Mouse (Mus musculus) embryonic facial prominence, embryonic 15.5 days (tissue): ENCODE measurements around the gene Timmdc1. TPM values are rescaled to one million over a fixed set of nuclear protein-coding genes. Genes with fewer than 3 reads are reported as not detected.
"Not testable (repeated sequence)": the region's sequence is repeated elsewhere in the genome, so short reads cannot be mapped to it uniquely, and the experiment has no call there.

ENCODE experiments used
- ATAC-seq: fragments of 200-750 bp; cut with Nextera tagmentation; 2 replicates; pipeline ENCODE4 v1.8.0; 2017; ENCODE audit warnings: low read depth, moderate TSS enrichment; ENCODE audit not compliant: insufficient number of reproducible peaks, low FRiP score, low TSS enrichment
- H3K27ac ChIP-seq: fragments of 300-500 bp; sonication (generic); replicated peaks from 2 replicates; pipeline ENCODE4 v1.5.1; 2015; ENCODE audit warnings: mild to moderate bottlenecking, inconsistent platforms
- H3K27me3 ChIP-seq: fragments of 300-500 bp; sonication (generic); 2 replicates; pipeline ENCODE4 v1.6.1; 2015; ENCODE audit warnings: inconsistent platforms
- H3K36me3 ChIP-seq: fragments of 300-500 bp; sonication (generic); 2 replicates; pipeline ENCODE4 v1.6.1; 2015; ENCODE audit warnings: mild to moderate bottlenecking, inconsistent platforms
- H3K4me1 ChIP-seq: fragments of 300-500 bp; sonication (generic); 2 replicates; pipeline ENCODE4 v1.6.1; 2015; ENCODE audit warnings: inconsistent platforms
- H3K4me2 ChIP-seq: fragments of 300-500 bp; sonication (generic); replicated peaks from 2 replicates; pipeline ENCODE4 v1.6.1; 2015; ENCODE audit warnings: mild to moderate bottlenecking, inconsistent platforms
- H3K4me3 ChIP-seq: fragments of 300-500 bp; sonication (generic); replicated peaks from 2 replicates; pipeline ENCODE4 v1.5.1; 2015; ENCODE audit warnings: mild to moderate bottlenecking, inconsistent platforms
- H3K9ac ChIP-seq: fragments of 300-500 bp; sonication (generic); 2 replicates; pipeline ENCODE4 v1.6.1; 2015; ENCODE audit warnings: inconsistent platforms
- H3K9me3 ChIP-seq: fragments of 300-500 bp; sonication (generic); replicated peaks from 2 replicates; pipeline ENCODE4 v1.6.1; 2016; ENCODE audit warnings: inconsistent platforms
- WGBS: fragments of 180-500 bp; shearing (Covaris S2); methylation state at CpG from one replicate; pipeline ENCODE4 v1.1.7; 2015; 5-methylcytosine and 5-hydroxymethylcytosine counted together
- polyA plus RNA-seq: library from polyadenylated mRNA; unstranded; fragments of >200 nt; fragmentation: Nextera tagmentation; extraction: Ambion mirVana; gene quantifications from 2 replicates; pipeline ENCODE4 v1.2.1, GENCODE M21; 2015

The Timmdc1 gene
- polyA plus RNA-seq, 1 experiment from 2014 or later = 29.9 TPM

DNA sequence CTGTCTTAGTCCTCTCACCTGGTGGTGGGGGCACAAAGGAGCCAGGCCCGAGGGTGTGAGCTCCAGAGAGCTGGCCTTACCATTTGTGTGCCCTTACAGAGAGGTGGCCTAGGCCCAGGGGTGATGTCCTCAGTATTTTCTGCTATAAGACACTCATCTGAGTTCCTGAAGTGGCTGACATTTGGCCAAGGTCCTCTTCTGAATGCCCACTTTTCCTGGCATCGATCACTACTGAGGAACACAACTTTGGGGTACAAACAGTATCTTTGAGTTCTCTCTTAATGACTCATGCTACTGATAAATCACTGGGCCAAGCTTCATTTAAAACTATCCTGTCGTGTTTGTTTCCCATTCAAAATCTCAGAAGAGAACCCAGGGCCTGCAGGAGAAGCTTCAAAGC is 29.9 kb downstream of the Timmdc1 start:
- no peak for ATAC-seq
- no peaks in the 10 kb centered on the region for H3K9me3 ChIP-seq
- WGBS = 74% methylated on average over 3 of the region's 3 CpGs
- no peaks in the 10 kb centered on the region for H3K27me3 ChIP-seq
- H3K4me2 ChIP-seq = no peak overlapping the region
- H3K4me1 ChIP-seq = no peaks in the 10 kb centered on the region
- H3K36me3 ChIP-seq = peaks cover 9% of the 10 kb centered on the region
- H3K27ac ChIP-seq = no peak overlapping the region
- H3K4me3 ChIP-seq = no peak overlapping the region
- H3K9ac ChIP-seq = no peak overlapping the region

DNA sequence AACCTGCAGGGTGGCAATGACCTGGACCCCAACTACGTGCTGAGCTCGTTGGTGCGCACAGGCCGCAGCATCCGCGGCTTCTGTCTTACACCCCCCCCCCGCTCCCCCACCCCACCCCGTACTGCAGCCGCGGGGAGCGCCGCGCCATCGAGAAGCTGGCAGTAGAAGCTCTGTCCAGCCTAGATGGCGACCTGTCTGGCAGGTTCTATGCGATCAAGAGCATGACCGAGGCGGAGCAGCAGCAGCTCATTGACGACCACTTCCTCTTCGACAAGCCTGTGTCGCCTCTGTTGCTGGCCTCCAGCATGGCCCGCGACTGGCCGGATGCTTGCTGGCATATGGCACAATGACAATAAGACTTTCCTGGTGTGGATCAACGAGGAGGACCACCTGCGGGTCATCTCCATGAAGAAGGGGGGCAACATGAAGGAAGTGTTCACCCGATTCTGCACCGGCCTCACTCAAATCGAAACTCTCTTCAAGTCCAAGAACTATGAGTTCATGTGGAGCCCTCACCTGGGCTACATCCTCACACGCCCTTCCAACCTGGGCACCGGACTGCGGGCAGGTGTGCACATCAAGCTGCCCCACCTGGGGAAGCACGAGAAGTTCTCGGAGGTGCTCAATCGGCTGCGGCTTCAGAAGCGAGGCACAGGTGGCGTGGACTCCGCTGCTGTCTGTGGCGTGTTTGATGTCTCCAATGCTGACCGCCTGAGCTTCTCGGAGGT is 38.7 kb downstream of the Timmdc1 start:
- Histone ChIP-seq H3K9ac (peak overlapping the region; percentile 9; the same call in 1 of the 2 replicates), H3K27ac (no peak overlapping the region), H3K36me3 (no peaks in the 10 kb centered on the region), H3K4me1 (no peaks in the 10 kb centered on the region), H3K4me2 (peak overlapping the region; percentile 56), H3K9me3 (no peaks in the 10 kb centered on the region), H3K4me3 (peak overlapping the region; percentile 33), H3K27me3 (0 out of 2 replicates have a peak, but pooled peaks cover 14% of the 10 kb centered on the region)
- no peak for ATAC-seq
- 29% methylated on average over 42 of the region's 42 CpGs for WGBS

GRCm38 (mm10) chr16:38482780-38483562 is 39.5 kb downstream of the Timmdc1 start:
- Histone ChIP-seq H3K9ac (peak overlapping the region; percentile 9; the same call in 1 of the 2 replicates), H3K4me2 (peak overlapping the region; percentile 56), H3K4me3 (peak overlapping the region; percentile 33), H3K27ac (no peak overlapping the region), H3K4me1 (no peaks in the 10 kb centered on the region), H3K36me3 (no peaks in the 10 kb centered on the region), H3K27me3 (0 out of 2 replicates have a peak, but pooled peaks cover 14% of the 10 kb centered on the region), H3K9me3 (no peaks in the 10 kb centered on the region)
- ATAC-seq = no peak
- WGBS = 23% methylated on average over 32 of the region's 32 CpGs

GRCm38 (mm10) chr16:38481327-38481726 is 41.1 kb downstream of the Timmdc1 start:
- Histone ChIP-seq H3K4me1 (peaks cover 8% of the 10 kb centered on the region), H3K9me3 (no peaks in the 10 kb centered on the region), H3K4me2 (no peak overlapping the region), H3K36me3 (no peaks in the 10 kb centered on the region), H3K27ac (no peak overlapping the region), H3K9ac (no peak overlapping the region), H3K27me3 (0 out of 2 replicates have a peak, but pooled peaks cover 14% of the 10 kb centered on the region), H3K4me3 (no peak overlapping the region)
- no peak for ATAC-seq
- 75% methylated on average over 4 of the region's 4 CpGs for WGBS

GRCm38 (mm10) chr16:38478296-38478695 is 44.2 kb downstream of the Timmdc1 start:
- Histone ChIP-seq H3K36me3 (no peaks in the 10 kb centered on the region), H3K27ac (no peak overlapping the region), H3K4me2 (no peak overlapping the region), H3K9ac (no peak overlapping the region), H3K4me3 (no peak overlapping the region), H3K9me3 (no peaks in the 10 kb centered on the region), H3K27me3 (0 out of 2 replicates have a peak, but pooled peaks cover 8% of the 10 kb centered on the region), H3K4me1 (peaks cover 8% of the 10 kb centered on the region)
- WGBS = 95% methylated on average over 3 of the region's 3 CpGs
- no peak for ATAC-seq

DNA sequence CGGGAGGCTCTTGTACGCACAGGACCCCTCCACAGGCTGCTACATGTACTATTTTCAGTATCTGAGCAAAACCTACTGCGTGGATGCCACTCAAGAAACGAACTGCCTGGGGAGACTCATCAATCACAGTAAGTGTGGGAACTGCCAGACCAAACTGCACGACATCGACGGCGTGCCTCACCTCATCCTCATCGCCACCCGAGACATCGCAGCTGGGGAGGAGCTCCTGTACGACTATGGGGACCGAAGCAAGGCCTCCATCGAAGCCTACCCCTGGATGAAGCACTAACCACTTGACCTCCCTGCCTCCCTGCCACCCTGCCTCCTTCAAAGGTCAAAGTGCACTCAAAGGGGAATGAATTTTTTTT is 45.2 kb downstream of the Timmdc1 start:
- H3K36me3 ChIP-seq, ATAC-seq, H3K27me3 ChIP-seq, H3K9me3 ChIP-seq, H3K4me1 ChIP-seq, H3K9ac ChIP-seq, H3K27ac ChIP-seq: not testable (repeated sequence)
- Histone ChIP-seq H3K4me3 (peak overlapping the region; percentile 42), H3K4me2 (peak overlapping the region; percentile 77)
- 37% methylated on average over 14 of the region's 14 CpGs for WGBS

GRCm38 (mm10) chr16:38476312-38477240 is 45.9 kb downstream of the Timmdc1 start:
- 0 out of 2 replicates have a peak, but pooled peaks cover 3% of the 10 kb centered on the region for H3K27me3 ChIP-seq
- ATAC-seq = no peak
- H3K9ac ChIP-seq = peak overlapping the region; percentile 26; the same call in 1 of the 2 replicates
- peak overlapping the region; percentile 77 for H3K4me2 ChIP-seq
- peak overlapping the region; percentile 42 for H3K4me3 ChIP-seq
- 6% methylated on average over 34 of the region's 34 CpGs for WGBS
- peak overlapping the region; percentile 63 for H3K27ac ChIP-seq
- H3K9me3 ChIP-seq = no peaks in the 10 kb centered on the region
- H3K4me1 ChIP-seq = peaks cover 8% of the 10 kb centered on the region
- no peaks in the 10 kb centered on the region for H3K36me3 ChIP-seq

GRCm38 (mm10) chr16:38475681-38476311 is 46.7 kb downstream of the Timmdc1 start:
- Histone ChIP-seq H3K27me3 (no peaks in the 10 kb centered on the region), H3K4me2 (peak overlapping the region; percentile 77), H3K27ac (no peak overlapping the region), H3K9me3 (no peaks in the 10 kb centered on the region), H3K4me3 (peak overlapping the region; percentile 42), H3K9ac (no peak overlapping the region), H3K36me3 (no peaks in the 10 kb centered on the region), H3K4me1 (peaks cover 8% of the 10 kb centered on the region)
- 49% methylated on average over 4 of the region's 4 CpGs for WGBS
- ATAC-seq = 0 out of 2 replicates have a peak, but pooled peaks have one; percentile 15

GRCm38 (mm10) chr16:38474677-38475286 is 47.7 kb downstream of the Timmdc1 start:
- ATAC-seq = no peak
- no peak overlapping the region for H3K27ac ChIP-seq
- H3K4me1 ChIP-seq = peaks cover 8% of the 10 kb centered on the region
- no peak overlapping the region for H3K4me2 ChIP-seq
- H3K36me3 ChIP-seq = no peaks in the 10 kb centered on the region
- 88% methylated on average over 9 of the region's 9 CpGs for WGBS
- H3K4me3 ChIP-seq = no peak overlapping the region
- H3K27me3 ChIP-seq = no peaks in the 10 kb centered on the region
- no peaks in the 10 kb centered on the region for H3K9me3 ChIP-seq
- no peak overlapping the region for H3K9ac ChIP-seq

DNA sequence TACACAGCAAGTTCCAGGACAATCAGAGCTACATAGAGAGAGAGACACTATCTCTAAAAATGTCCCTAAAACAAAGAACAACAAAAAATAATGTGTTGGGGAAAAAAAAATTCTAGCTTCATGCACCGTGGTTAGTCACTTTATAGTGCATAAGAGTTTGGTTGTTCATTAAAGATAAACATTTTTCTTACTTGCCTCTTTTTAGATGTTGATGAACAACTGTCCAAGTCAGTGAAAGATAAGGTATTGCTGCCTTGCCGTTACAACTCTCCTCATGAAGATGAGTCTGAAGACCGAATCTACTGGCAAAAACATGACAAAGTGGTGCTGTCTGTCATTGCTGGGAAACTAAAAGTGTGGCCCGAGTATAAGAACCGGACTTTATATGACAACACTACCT is 48.8 kb downstream of the Timmdc1 start:
- H3K36me3 ChIP-seq = no peaks in the 10 kb centered on the region
- H3K4me1 ChIP-seq = peaks cover 8% of the 10 kb centered on the region
- H3K9ac ChIP-seq = no peak overlapping the region
- H3K4me2 ChIP-seq = no peak overlapping the region
- H3K27ac ChIP-seq = no peak overlapping the region
- no peaks in the 10 kb centered on the region for H3K9me3 ChIP-seq
- no peak for ATAC-seq
- H3K27me3 ChIP-seq = no peaks in the 10 kb centered on the region
- 90% methylated on average over 5 of the region's 5 CpGs for WGBS
- H3K4me3 ChIP-seq = no peak overlapping the region
